Mouse (Mus musculus) liver, embryonic 12.5 days (tissue): ENCODE measurements around the gene Lcn10. TPM values are rescaled to one million over a fixed set of nuclear protein-coding genes. Genes with fewer than 3 reads are reported as not detected.
A peak's percentile ranks its signal among the peaks of the same experiment; 100 is the strongest.
"Not testable (repeated sequence)": the region's sequence is repeated elsewhere in the genome, so short reads cannot be mapped to it uniquely, and the experiment has no call there.

Source experiments
- ATAC-seq: fragments of 200-750 bp; cut with Nextera tagmentation; 2 replicates; pipeline ENCODE4 v1.8.0; 2017; ENCODE audit warnings: moderate number of reproducible peaks, mild to moderate bottlenecking, moderate library complexity
- H3K27ac ChIP-seq: fragments of 300-500 bp; sonication (generic); 2 replicates; pipeline ENCODE4 v1.5.1; 2016; ENCODE audit warnings: mild to moderate bottlenecking
- H3K27me3 ChIP-seq: fragments of 300-500 bp; sonication (generic); replicated peaks from 2 replicates; pipeline ENCODE4 v1.6.1; 2016; ENCODE audit warnings: mild to moderate bottlenecking, moderate library complexity
- H3K36me3 ChIP-seq: fragments of 300-500 bp; sonication (generic); 2 replicates; pipeline ENCODE4 v1.6.1; 2016; ENCODE audit warnings: mild to moderate bottlenecking, moderate library complexity
- H3K4me1 ChIP-seq: fragments of 300-500 bp; sonication (generic); 2 replicates; pipeline ENCODE4 v1.6.1; 2016
- H3K4me2 ChIP-seq: fragments of 300-500 bp; sonication (generic); 2 replicates; pipeline ENCODE4 v1.6.1; 2016; ENCODE audit warnings: mild to moderate bottlenecking, moderate library complexity
- H3K4me3 ChIP-seq: fragments of 300-500 bp; sonication (generic); 2 replicates; pipeline ENCODE4 v1.5.1; 2016; ENCODE audit warnings: mild to moderate bottlenecking, moderate library complexity
- H3K9ac ChIP-seq: fragments of 300-500 bp; sonication (generic); 2 replicates; pipeline ENCODE4 v1.6.1; 2016; ENCODE audit warnings: mild to moderate bottlenecking, moderate library complexity
- H3K9me3 ChIP-seq: fragments of 300-500 bp; sonication (generic); replicated peaks from 2 replicates; pipeline ENCODE4 v1.6.1; 2016; ENCODE audit warnings: mild to moderate bottlenecking, moderate library complexity
- WGBS: fragments of 180-500 bp; shearing (Covaris S2); methylation state at CpG from one replicate; pipeline ENCODE4 v1.1.7; 2016; ENCODE audit not compliant: insufficient replicate concordance; 5-methylcytosine and 5-hydroxymethylcytosine counted together
- polyA plus RNA-seq: library from polyadenylated mRNA; unstranded; fragments of >200 nt; fragmentation: Nextera tagmentation; extraction: Ambion mirVana; gene quantifications from 2 replicates; pipeline ENCODE4 v1.2.1, GENCODE M21; 2016

Gene Lcn10
- polyA plus RNA-seq, 1 experiment from 2014 or later = not detected

GRCm38 (mm10) chr2:25664125-25664524 lies 18.4 kb upstream of the Lcn10 start:
- no peak for ATAC-seq
- Histone ChIP-seq H3K9me3 (no peaks in the 10 kb centered on the region), H3K4me3 (no peak overlapping the region), H3K27me3 (no peaks in the 10 kb centered on the region), H3K27ac (no peak overlapping the region), H3K4me1 (no peaks in the 10 kb centered on the region), H3K4me2 (no peak overlapping the region), H3K9ac (no peak overlapping the region), H3K36me3 (no peaks in the 10 kb centered on the region)
- WGBS = 67% methylated on average over 5 of the region's 5 CpGs

- no peak for ATAC-seq
- no peaks in the 10 kb centered on the region for H3K27me3 ChIP-seq
- H3K4me1 ChIP-seq = no peaks in the 10 kb centered on the region
- H3K4me2 ChIP-seq = no peak overlapping the region
- no peak overlapping the region for H3K27ac ChIP-seq
- no peak overlapping the region for H3K9ac ChIP-seq
- H3K36me3 ChIP-seq = no peaks in the 10 kb centered on the region
- WGBS = 48% methylated on average over 1 of the region's 1 CpGs
- no peak overlapping the region for H3K4me3 ChIP-seq
- H3K9me3 ChIP-seq = no peaks in the 10 kb centered on the region
Observed at GRCm38 (mm10) chr2:25666516-25666915, 16.0 kb upstream of the Lcn10 start.

- Histone ChIP-seq H3K4me3 (no peak within 1 kb of the TSS), H3K4me2 (no peak within 1 kb of the TSS), H3K4me1 (no peaks in the 10 kb centered on the region), H3K27me3 (no peaks in the 10 kb centered on the region), H3K36me3 (no peaks in the 10 kb centered on the region), H3K9ac (no peak within 1 kb of the TSS), H3K27ac (no peak within 1 kb of the TSS), H3K9me3 (no peaks in the 10 kb centered on the region)
- WGBS = 66% methylated on average over 3 of the region's 3 CpGs
- no peak for ATAC-seq
Observed at GRCm38 (mm10) chr2:25676486-25676885, 6.0 kb upstream of the Lcn10 start, which contains the start of gene Lcn6. Gene Lcn6 (plus strand): TSS chr2:25676786.

- no peak for ATAC-seq
- no peaks in the 10 kb centered on the region for H3K27me3 ChIP-seq
- no peak overlapping the region for H3K4me3 ChIP-seq
- no peaks in the 10 kb centered on the region for H3K36me3 ChIP-seq
- H3K9me3 ChIP-seq = no peaks in the 10 kb centered on the region
- H3K4me2 ChIP-seq = no peak overlapping the region
- no peak overlapping the region for H3K27ac ChIP-seq
- H3K9ac ChIP-seq = no peak overlapping the region
- WGBS = 58% methylated on average over 6 of the region's 6 CpGs
- H3K4me1 ChIP-seq = no peaks in the 10 kb centered on the region
Observed at GRCm38 (mm10) chr2:25679559-25679958, 3.0 kb upstream of the Lcn10 start.

GRCm38 (mm10) chr2:25686941-25687340 lies 4.4 kb downstream of the Lcn10 start:
- H3K9ac ChIP-seq = no peak overlapping the region
- no peaks in the 10 kb centered on the region for H3K36me3 ChIP-seq
- H3K27ac ChIP-seq = no peak overlapping the region
- no peak for ATAC-seq
- 38% methylated on average over 2 of the region's 4 CpGs for WGBS
- no peaks in the 10 kb centered on the region for H3K9me3 ChIP-seq
- 0 out of 2 replicates have a peak, but pooled peaks cover 3% of the 10 kb centered on the region for H3K27me3 ChIP-seq
- H3K4me3 ChIP-seq = no peak overlapping the region
- no peak overlapping the region for H3K4me2 ChIP-seq
- no peaks in the 10 kb centered on the region for H3K4me1 ChIP-seq

- no peak for ATAC-seq
Observed at GRCm38 (mm10) chr2:25694605-25695004, 12.1 kb downstream of the Lcn10 start.

GRCm38 (mm10) chr2:25696951-25697350 lies 14.4 kb downstream of the Lcn10 start:
- Histone ChIP-seq H3K4me3 (no peak overlapping the region), H3K36me3 (no peaks in the 10 kb centered on the region), H3K27me3 (peaks cover 5% of the 10 kb centered on the region), H3K9ac (no peak overlapping the region), H3K9me3 (no peaks in the 10 kb centered on the region), H3K4me2 (no peak overlapping the region), H3K4me1 (no peaks in the 10 kb centered on the region), H3K27ac (no peak overlapping the region)
- no peak for ATAC-seq
- WGBS = 49% methylated on average over 4 of the region's 4 CpGs

More at GRCm38 (mm10) chr2:25694605-25695004, 12.1 kb downstream of the Lcn10 start:
- H3K27me3 ChIP-seq = no peaks in the 10 kb centered on the region; the same call in none of the 2 replicates
- no peaks in the 10 kb centered on the region for H3K36me3 ChIP-seq
- no peak overlapping the region for H3K4me3 ChIP-seq
- no peak overlapping the region for H3K9ac ChIP-seq
- no peak overlapping the region for H3K27ac ChIP-seq
- H3K4me2 ChIP-seq = no peak overlapping the region
- no peaks in the 10 kb centered on the region for H3K4me1 ChIP-seq
- no peaks in the 10 kb centered on the region for H3K9me3 ChIP-seq

GRCm38 (mm10) chr2:25698696-25699095 lies 16.2 kb downstream of the Lcn10 start:
- Histone ChIP-seq H3K9me3 (no peaks in the 10 kb centered on the region), H3K4me1 (no peaks in the 10 kb centered on the region), H3K4me3 (no peak overlapping the region), H3K9ac (no peak overlapping the region), H3K27ac (no peak overlapping the region), H3K27me3 (peaks cover 5% of the 10 kb centered on the region), H3K36me3 (no peaks in the 10 kb centered on the region), H3K4me2 (no peak overlapping the region)
- no peak for ATAC-seq
- WGBS = 52% methylated on average over 2 of the region's 2 CpGs

- not testable (repeated sequence) for H3K9me3 ChIP-seq, H3K4me2 ChIP-seq, H3K27ac ChIP-seq, H3K27me3 ChIP-seq, H3K4me3 ChIP-seq, H3K9ac ChIP-seq, H3K36me3 ChIP-seq, H3K4me1 ChIP-seq, ATAC-seq
- 69% methylated on average over 3 of the region's 3 CpGs for WGBS
Observed at GRCm38 (mm10) chr2:25699743-25700142, 17.2 kb downstream of the Lcn10 start, which contains the start of gene Obp2a. Gene Obp2a (plus strand): TSS chr2:25700043.

GRCm38 (mm10) chr2:25701001-25701400 lies 18.5 kb downstream of the Lcn10 start:
- no peak overlapping the region for H3K4me2 ChIP-seq
- no peaks in the 10 kb centered on the region for H3K4me1 ChIP-seq
- no peak overlapping the region for H3K4me3 ChIP-seq
- no peak overlapping the region for H3K9ac ChIP-seq
- peaks cover 8% of the 10 kb centered on the region for H3K27me3 ChIP-seq
- H3K36me3 ChIP-seq = no peaks in the 10 kb centered on the region
- 46% methylated on average over 5 of the region's 5 CpGs for WGBS
- ATAC-seq = no peak
- H3K27ac ChIP-seq = no peak overlapping the region
- no peaks in the 10 kb centered on the region for H3K9me3 ChIP-seq

GRCm38 (mm10) chr2:25703706-25704105 lies 21.2 kb downstream of the Lcn10 start:
- H3K36me3 ChIP-seq = no peaks in the 10 kb centered on the region
- H3K4me3 ChIP-seq = no peak overlapping the region
- H3K27ac ChIP-seq = no peak overlapping the region
- ATAC-seq = no peak
- H3K27me3 ChIP-seq = peaks cover 19% of the 10 kb centered on the region
- no peaks in the 10 kb centered on the region for H3K9me3 ChIP-seq
- H3K9ac ChIP-seq = no peak overlapping the region
- 63% methylated on average over 4 of the region's 4 CpGs for WGBS
- H3K4me2 ChIP-seq = no peak overlapping the region
- H3K4me1 ChIP-seq = peaks cover 15% of the 10 kb centered on the region; the same call in 1 of the 2 replicates

GRCm38 (mm10) chr2:25706643-25707481 lies 24.3 kb downstream of the Lcn10 start, which contains the start of gene Bmyc:
Gene Bmyc (plus strand): TSS chr2:25706739.
- Histone ChIP-seq H3K4me3 (peak within 1 kb of the TSS; percentile 61), H3K4me2 (peak within 1 kb of the TSS; percentile 74), H3K9me3 (no peaks in the 10 kb centered on the region), H3K4me1 (peaks cover 15% of the 10 kb centered on the region; the same call in 1 of the 2 replicates), H3K36me3 (no peaks in the 10 kb centered on the region), H3K9ac (peak within 1 kb of the TSS; percentile 60), H3K27ac (no peak within 1 kb of the TSS), H3K27me3 (peaks cover 13% of the 10 kb centered on the region)
- ATAC-seq = peak; percentile 75
- 1% methylated on average over 75 of the region's 78 CpGs for WGBS
